Mouse (Mus musculus) hematopoietic stem cell, adult 5-6 weeks (primary cell): ENCODE data around the gene Tfr2. TPM values are rescaled to one million over a fixed set of nuclear protein-coding genes. Genes with fewer than 3 reads are reported as not detected.
"Not testable (repeated sequence)": the region's sequence is repeated elsewhere in the genome, so short reads cannot be mapped to it uniquely, and the experiment has no call there.

ENCODE experiments used
- ATAC-seq, 2 experiments: fragments of 125-278 bp in 1 of 2; replicated peaks in 1 of 2; 2 replicates each; pipeline ENCODE4 v1.8.0; 2016 to 2017; ENCODE audit warnings: inconsistent platforms in 2 of 2, mild to moderate bottlenecking in 2 of 2, moderate number of reproducible peaks in 2 of 2, low read depth in 1 of 2, moderate TSS enrichment in 1 of 2; ENCODE audit not compliant: low FRiP score in 2 of 2, poor library complexity in 2 of 2, severe bottlenecking in 2 of 2, insufficient read depth in 1 of 2, low TSS enrichment in 1 of 2
- total RNA-seq: library from RNA; stranded (forward); fragments of 172-1452, 232-1000 nt; gene quantifications from 2 replicates; pipeline ENCODE4 v1.2.3, GENCODE M21; 2017

The Tfr2 gene
- total RNA-seq, 1 experiment from 2014 or later: 50.7 TPM

DNA sequence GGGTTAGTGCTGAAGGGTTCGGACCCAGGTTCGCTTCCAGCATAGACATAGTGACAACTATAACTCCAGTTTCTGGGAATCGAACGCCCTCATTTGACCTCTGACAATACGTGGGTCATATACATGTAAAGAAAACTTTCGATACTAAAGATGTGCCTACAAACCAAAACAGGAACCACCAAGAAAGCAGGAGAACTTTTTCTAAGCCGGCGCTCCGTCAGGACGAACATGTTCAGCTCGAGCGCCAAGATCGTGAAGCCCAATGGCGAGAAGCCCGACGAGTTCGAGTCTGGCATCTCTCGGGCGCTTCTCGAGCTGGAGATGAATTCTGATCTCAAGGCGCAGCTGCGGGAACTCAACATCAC lies 31.7 kb downstream of the Tfr2 start:
- no peak for ATAC-seq

GRCm38 (mm10) chr5:137607860-137608653 lies 38.4 kb downstream of the Tfr2 start:
- no peak for ATAC-seq

DNA sequence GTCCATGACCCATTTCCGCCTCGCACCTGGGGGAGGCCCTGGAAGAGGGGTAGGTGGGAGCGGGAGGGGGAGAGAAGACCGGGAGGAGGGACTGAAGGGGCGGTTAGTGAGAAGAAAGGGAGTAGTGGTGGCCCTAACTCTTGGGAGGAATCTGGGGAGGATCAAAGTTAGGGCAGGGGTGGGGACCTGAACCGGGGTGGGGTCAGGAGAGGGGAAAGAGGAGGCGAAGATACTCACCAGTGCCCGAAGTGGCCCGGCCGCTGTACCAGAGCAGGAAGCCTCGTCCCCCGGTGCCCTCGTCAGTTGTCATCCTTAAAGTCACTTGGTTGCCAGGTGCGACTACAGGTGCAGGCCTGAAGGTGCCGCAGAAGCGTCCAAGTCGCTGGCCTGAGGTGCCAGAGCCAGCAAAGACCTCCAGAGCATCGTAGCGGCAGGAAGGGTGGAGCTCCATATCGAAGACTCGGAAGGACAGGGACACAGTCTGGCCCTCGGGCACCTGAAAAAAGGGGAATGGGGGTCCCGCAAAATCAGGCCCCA lies 39.1 kb downstream of the Tfr2 start:
- no peak for ATAC-seq

DNA sequence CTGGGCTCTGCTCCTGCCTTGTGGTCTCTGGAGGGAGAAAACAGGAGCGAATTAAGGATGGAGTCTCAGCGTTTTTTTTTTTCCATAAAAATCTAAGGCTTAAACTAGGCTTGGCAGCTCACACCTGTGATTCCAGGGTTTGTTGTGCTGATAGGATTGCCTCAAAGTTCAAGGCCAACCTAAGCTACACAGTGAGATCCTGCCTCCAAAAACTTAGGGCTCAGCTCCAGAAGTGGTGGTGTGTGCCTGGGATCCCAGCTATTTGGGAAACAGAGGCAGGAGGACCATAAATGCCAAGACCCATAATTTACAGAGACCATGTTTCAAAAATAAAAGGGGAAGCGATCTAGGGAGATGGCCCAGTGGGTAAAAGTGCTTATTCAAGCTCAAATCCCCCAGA lies 39.7 kb downstream of the Tfr2 start:
- ATAC-seq: no peak

DNA sequence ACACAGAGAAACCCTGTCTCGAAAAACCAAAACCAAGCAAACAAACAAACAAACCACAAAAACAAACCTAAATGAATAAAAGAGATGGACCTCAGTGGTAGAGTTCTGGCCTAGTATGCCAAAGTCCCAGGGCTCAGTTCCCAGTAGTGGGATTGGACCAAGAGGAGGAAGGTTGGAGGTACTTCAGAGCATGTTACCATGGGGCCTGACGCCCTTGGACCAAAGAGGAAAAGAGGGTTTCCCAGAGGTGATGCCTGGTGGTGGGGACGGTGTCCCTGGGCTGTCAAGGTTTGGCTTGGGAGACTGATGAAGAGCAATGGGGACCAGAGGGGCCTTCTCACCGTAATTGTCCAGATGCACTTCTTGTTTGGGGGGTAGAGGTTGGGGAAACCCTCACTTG lies 40.4 kb downstream of the Tfr2 start:
- ATAC-seq: no peak

DNA sequence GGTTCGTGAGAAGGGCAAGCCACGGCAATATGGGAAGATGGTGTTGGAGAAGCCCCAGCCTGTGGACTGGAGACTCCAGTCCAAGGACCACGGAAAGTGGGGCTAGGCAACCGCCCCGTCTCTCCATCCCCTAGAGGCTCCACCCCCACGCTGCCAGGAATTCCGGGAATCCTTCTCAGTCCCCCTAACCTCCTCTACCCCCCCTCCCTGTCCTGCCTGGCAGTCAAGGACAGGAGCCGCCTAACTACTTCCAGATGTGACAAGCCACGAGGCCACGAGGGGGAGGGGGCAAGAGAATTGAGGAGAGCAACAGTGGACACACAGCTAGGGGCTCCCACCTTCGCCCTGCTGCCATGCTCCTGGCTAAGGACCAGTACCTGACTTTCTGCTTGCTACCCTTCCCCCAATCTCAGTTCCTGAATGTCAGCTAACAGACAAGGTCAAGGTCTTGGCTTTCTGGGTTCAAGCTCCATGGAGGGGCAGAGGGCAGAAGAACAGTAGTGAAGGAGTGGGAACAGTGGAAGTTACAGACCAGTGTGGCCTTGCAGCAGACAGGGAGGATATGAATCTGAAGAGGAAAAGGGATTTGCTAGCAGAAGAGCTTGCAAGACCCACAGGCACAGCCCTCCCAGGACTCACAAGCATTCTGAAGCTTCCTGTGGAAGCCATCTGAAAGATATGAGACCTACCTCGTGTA lies 41.1 kb downstream of the Tfr2 start:
- ATAC-seq: no peak

DNA sequence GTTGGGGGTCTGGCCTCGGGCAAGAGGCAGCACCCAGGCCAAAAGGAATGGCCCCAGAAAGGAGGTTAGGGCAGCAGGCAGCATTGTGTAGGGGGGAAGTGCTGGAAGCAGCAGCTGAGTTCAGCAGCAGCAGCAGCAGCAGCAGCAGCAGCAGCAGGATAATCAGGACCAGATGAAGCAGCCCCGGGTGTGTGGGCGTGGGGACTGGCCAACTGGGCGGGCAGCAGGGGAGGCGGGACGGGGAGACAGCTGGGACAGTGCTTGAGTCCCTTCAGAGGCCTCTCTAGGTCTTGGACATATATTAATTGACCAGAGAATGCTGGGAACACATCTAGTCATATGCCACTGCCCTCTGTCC lies 41.6 kb downstream of the Tfr2 start:
- no peak for ATAC-seq

- no peak for ATAC-seq
Observed at GRCm38 (mm10) chr5:137613076-137613475, 43.4 kb downstream of the Tfr2 start.

- no peak for ATAC-seq
Observed at GRCm38 (mm10) chr5:137613550-137613949, 43.9 kb downstream of the Tfr2 start, which contains the start of gene Pcolce. Gene Pcolce (minus strand): TSS chr5:137613784.

- ATAC-seq: not testable (repeated sequence)
Observed at GRCm38 (mm10) chr5:137614921-137615320, 45.3 kb downstream of the Tfr2 start.

GRCm38 (mm10) chr5:137615347-137615746 lies 45.7 kb downstream of the Tfr2 start:
- no peak for ATAC-seq

DNA sequence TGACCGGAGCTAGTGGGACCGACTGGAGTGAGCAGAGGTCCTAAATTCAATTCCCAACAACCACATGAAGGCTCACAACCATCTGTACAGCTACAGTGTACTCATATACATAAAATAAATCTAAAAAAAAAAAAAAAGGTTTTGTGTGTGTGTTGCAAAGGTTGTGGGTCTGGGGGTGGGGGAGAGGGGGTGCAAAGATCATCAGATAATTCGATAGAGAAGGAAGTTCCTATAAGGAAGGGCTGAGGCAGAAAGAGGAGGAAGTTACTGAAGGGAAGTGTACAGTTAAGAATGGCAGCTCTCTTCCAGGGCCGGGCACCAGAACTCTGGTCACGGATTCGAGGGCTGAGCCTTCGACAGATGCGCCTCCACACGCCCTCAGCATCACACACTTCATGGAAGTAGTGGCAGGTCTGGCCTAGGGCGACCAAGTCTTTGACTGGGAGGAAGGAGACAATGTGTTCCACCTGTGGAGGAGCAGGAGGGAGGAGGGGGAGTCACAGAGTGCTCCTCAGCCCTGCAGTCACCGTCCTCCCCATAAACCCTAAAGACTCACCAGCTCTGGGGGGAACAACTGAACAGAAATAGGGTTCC lies 54.4 kb downstream of the Tfr2 start:
- ATAC-seq: no peak

DNA sequence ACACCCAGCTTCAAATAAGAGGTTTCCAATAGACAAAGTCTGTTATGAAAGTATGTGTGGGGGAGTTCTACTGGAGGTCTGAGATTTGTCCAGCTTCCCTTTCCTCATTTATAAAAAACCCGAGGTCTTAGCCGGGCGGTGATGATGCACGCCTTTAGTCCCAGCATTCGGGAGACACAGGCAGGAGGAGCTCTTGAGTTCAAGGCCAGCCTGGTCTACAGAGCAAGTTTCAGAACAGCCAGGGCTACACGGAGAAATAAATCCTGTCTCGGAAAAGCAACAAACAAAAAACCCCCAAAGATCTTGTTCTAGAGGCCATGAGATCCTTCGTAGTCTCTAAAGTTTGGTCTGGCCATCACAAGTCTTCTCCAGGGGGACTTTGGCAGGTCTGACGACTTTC lies 58.4 kb downstream of the Tfr2 start:
- no peak for ATAC-seq

DNA sequence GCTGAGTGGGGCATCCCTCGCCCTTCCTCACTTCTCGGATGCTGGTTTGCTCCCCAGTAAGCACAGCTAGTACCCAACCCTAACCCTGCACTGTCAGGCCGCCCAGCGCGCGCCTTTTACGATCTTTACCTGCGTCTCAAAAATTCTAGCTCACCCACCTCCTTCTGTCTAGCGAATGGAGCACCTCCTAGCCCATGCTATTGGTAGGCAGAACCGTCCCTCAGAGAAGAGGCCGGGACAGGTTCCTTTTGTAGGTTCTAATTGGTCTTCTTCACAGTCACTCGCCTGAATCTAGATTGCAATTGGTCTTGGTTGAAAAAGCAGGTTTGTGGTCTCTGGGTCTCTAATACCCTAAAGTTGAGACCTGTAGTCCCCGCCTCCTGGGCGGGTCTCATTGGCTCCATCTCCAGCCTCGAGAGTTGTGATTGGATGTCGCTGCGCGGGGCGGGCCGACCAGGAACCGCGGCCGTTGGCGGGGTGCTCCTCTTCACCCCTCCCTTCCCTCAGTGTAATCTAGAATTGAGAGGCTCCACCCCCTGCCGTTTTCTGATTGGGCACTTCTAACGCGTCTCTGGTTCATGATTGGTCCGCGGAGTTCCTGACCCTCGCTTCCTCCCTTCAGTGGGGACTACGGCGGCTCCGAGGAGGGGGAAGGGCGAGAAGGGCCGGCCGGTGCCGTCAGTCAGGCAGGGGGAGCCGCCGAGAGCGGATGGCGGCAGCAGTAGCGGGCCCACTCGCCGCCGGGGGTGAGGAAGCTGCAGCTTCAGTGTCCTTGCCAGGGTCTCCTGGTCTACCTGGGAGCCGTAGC lies 59.1 kb downstream of the Tfr2 start, which contains the start of the genes Fbxo24, Lrch4 and Gm20605:
Fbxo24 (minus strand) TSS at position 505 of the 808 bp plus-strand sequence.
Lrch4 (plus strand) TSS at position 624 of the 808 bp plus-strand sequence.
Gm20605 (plus strand) TSS at position 678 of the 808 bp plus-strand sequence.
- peak; percentile 85 to 88 for ATAC-seq

- peak in 1 of 2 experiments; percentile 1; a peak in 1 of 4 replicates for ATAC-seq
Observed at GRCm38 (mm10) chr5:137629306-137629721, 59.7 kb downstream of the Tfr2 start.

DNA sequence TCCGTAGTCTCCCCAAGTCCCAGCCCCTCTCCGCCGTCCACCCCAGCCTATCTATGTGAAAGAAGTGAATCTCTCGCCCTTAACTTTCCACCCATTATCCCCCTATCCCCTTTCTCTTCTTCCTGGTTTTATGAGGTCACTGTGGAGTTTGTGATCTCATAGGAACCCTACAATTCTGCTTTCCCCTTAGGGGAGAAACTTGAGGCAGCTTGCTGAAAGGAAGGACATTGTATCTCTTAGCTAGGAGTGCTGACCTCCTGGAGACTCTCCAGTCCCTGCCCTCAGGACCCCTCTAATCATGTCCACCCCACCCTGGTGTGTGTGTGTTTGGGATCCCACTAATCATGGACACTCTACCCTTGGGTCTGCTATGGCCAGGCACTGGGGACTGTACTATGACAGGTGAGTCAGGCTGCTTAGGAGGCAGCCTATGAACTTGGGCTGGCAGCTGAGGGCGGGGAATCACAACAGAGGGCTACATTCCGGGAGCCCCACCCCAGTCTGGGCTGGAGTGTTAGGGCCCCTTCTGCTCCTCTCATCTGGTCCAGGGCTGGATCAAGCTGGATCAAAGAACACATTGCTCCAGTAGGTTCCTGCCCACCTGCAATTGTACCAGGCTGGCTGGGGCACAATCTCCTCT lies 60.4 kb downstream of the Tfr2 start:
- ATAC-seq: no peak

DNA sequence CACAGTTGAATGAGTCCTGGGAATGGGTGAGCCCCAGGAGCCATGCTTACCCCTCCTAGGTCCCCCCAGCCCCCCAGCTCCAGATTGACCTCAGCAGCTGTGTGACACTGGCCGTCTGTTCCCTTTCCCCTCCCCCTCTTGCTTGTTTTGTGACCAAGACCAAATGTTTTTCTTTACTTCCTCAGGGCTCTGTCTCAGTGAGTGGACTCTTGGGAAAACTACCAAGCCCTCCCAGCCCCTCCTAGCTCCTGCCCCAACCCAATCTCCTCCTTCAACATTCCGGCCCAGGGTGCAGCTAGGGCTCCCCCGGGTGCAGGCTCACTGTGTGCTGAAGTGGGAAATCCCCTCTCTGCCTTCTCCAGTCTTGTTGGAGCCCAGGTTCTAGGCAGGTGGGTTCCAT lies 61.0 kb downstream of the Tfr2 start:
- ATAC-seq: no peak
